Mouse (Mus musculus): ENCODE results near the gene Gp1ba. TPM values are rescaled to one million over a fixed set of nuclear protein-coding genes. Genes with fewer than 3 reads are reported as not detected.

Gp1ba gene
- polyA plus RNA-seq, 1 experiment, result not detected

DNA sequence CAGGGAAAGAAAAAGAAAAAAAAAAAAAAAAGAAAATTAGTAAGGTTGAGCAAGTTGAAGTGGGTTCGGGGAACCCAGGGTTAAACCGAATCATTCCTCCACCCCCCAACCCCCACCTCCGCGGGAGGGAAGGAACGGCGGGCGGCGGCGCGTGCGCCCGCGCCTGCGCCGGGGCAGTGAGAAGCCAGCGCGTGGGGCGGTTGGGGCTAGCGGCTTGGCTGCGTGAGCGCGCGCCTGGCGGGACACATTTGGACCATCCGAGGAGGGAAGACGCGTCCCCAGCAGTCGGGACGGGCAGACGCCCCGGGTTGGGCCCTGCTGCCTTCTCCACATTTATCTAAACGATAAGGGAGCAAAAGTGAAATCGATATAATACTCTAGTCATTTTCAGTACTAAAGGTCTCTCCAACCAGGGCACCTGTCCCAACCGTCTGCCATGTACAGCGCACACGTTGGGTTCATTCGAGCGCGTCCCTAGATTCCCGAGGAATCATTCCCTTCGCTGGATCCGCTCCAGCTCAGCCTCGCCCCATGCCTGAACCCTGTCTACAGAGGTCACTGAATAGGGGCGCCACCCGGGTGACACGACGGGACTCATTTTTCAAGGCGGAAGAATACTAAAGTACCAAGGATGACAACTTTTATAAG, 16.1 kb downstream of the Gp1ba start:
- under 1% methylated on average over 48 of the region's 48 CpGs for WGBS
- H3K4me1 ChIP-seq (ENCODE audit: control insufficient read depth, insufficient read depth, low read length), result peaks cover 19% of the 10 kb centered on the region
- TF ChIP-seq POLR2A (IDR thresholded peaks at IDR 0.05; ENCODE audit: insufficient read depth, low read depth, low read length), result peak; percentile 65; the same call in 1 of the 2 replicates
- TF ChIP-seq CTCF (IDR thresholded peaks at IDR 0.05; ENCODE audit: insufficient read depth, low read depth, low read length), result no peak
- H3K4me3 ChIP-seq (ENCODE audit: insufficient read depth, low read depth, low read length), result peak overlapping the region; percentile 78
- H3K27ac ChIP-seq (ENCODE audit: insufficient read depth, low read depth, low read length), result peak overlapping the region; percentile 78

DNA sequence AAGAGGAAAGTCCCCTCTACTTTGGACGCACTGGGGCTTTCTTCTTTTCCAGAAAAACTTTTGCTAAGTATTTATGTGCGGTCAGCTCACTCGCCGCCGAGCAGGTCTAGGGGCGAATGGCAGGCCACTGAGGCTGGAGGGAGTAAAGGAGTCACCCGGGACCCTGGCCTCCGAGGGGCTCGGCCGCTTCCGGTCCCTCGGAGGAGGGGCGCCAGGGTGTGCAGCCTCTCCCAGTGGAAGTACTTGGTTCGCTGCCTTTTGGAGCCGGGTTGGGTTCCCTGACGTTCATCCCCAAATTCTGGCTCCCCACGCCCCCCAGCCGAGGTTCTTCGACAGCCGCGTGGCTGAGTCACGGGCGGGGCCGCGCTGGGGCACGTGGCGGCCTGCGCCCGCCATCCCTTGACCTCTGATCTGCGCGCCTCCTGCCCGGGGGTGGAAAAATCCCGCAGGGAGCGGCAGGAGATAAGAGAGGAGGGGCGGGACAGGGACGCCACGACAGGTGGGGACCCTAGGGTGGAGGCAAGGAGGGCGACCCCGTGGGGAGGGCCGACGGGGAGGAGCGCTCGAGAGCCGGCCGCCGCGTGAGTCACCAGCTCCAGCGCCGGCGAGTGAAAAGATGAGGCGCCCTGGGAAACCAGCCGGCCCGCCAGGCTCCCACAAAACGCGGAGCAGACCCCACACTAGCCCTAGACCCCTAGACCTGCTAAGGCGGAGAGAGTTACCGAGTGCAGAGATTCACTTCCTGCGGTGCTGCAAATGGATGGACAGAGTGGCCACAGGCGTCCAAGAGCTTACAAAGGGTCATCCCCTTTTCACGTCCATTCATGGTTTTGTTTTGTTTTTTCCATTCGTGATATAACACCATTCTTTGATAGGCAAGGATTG, 16.9 kb downstream of the Gp1ba start:
- H3K4me3 ChIP-seq (ENCODE audit: insufficient read depth, low read depth, low read length), result peak overlapping the region; percentile 78
- no peak for TF ChIP-seq CTCF (IDR thresholded peaks at IDR 0.05; ENCODE audit: insufficient read depth, low read depth, low read length)
- 0 out of 2 replicates have a peak, but pooled peaks have one; percentile 21 for TF ChIP-seq POLR2A (IDR thresholded peaks at IDR 0.05; ENCODE audit: insufficient read depth, low read depth, low read length)
- WGBS, result 3% methylated on average over 61 of the region's 61 CpGs
- H3K27ac ChIP-seq (ENCODE audit: insufficient read depth, low read depth, low read length), result peak overlapping the region; percentile 6; the same call in 1 of the 2 replicates
- H3K4me1 ChIP-seq (ENCODE audit: control insufficient read depth, insufficient read depth, low read length), result peaks cover 19% of the 10 kb centered on the region

DNA sequence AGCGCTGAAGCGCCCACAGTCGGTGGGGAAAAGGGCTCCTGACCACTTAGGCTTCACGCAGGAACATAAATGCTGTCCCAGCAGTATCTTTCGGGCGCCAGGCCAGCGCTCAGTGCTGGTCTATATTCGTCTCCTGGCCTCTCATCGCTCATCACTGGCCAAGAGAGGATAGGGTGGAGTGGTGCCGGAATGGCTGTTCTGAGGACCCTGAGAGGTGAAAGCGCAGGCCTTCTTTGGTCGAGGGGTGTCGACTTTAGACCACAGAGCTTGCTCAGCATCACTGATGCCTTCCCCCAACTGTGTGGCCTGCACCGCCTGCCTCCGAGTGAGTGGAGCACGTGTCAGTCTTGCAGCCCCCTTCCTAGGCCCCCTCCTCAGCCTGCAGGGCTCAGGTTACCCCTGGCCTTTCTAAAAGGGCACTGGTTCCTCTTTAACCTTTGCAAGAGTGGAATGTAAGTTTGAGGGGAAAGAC, 17.6 kb downstream of the Gp1ba start:
- Histone ChIP-seq H3K4me1 (ENCODE audit: control insufficient read depth, insufficient read depth, low read length) (peaks cover 19% of the 10 kb centered on the region), H3K27ac (ENCODE audit: insufficient read depth, low read depth, low read length) (no peak overlapping the region), H3K4me3 (ENCODE audit: insufficient read depth, low read depth, low read length) (0 out of 2 replicates have a peak overlapping the region, but pooled peaks have one; percentile 78)
- no peak for TF ChIP-seq CTCF (IDR thresholded peaks at IDR 0.05; ENCODE audit: insufficient read depth, low read depth, low read length)
- no peak for TF ChIP-seq POLR2A (IDR thresholded peaks at IDR 0.05; ENCODE audit: insufficient read depth, low read depth, low read length)
- 48% methylated on average over 16 of the region's 16 CpGs for WGBS

DNA sequence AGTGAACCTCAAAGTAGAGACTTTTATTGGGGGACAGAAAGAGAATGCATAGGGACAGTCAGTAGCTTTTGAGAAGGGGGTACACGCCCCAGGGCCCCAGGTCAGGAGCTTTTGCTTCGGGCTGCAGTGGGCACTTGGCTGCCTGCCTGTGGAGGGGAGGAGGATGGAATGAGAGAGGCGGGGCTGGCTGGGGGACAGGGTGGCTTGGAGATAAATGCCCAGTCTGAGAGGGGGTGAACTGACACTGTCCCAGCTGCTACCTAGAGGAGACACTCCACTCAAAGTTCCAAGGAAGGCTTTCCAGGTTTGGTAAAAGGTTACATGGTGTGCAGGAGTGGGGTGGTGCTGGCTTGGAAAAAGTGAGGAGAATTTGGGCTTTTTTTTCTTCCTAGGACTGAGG, 18.0 kb downstream of the Gp1ba start, which contains the start of gene Eno3:
TSS of gene Eno3 (plus strand) at position 239 of the 400 bp plus-strand sequence.
- Histone ChIP-seq H3K4me3 (ENCODE audit: insufficient read depth, low read depth, low read length) (peak within 1 kb of the TSS; percentile 78), H3K27ac (ENCODE audit: insufficient read depth, low read depth, low read length) (no peak within 1 kb of the TSS)

DNA sequence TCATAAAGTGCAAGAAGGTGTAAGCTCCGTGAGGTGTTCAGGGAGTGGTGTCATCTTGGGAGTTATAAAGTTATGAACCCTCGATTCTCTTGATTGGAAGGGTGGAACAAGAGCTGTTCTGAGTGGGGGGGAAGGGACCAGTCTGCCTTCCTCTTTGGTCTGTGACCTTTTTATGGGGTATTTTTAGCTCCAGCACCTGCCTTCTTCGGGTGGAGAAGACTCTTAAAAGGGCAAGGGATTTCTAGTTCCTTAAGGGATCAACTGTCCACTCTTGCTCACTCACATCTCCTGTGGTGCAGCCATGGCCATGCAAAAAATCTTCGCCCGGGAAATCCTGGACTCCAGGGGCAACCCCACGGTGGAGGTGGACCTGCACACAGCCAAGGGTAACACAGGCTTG, 18.7 kb downstream of the Gp1ba start:
- Histone ChIP-seq H3K4me3 (ENCODE audit: insufficient read depth, low read depth, low read length) (no peak overlapping the region), H3K4me1 (ENCODE audit: control insufficient read depth, insufficient read depth, low read length) (peaks cover 15% of the 10 kb centered on the region), H3K27ac (ENCODE audit: insufficient read depth, low read depth, low read length) (no peak overlapping the region)
- WGBS, result 57% methylated on average over 6 of the region's 6 CpGs
- no peak for TF ChIP-seq POLR2A (IDR thresholded peaks at IDR 0.05; ENCODE audit: insufficient read depth, low read depth, low read length)
- no peak for TF ChIP-seq CTCF (IDR thresholded peaks at IDR 0.05; ENCODE audit: insufficient read depth, low read depth, low read length)

More for the DNA sequence above, 18.0 kb downstream of the Gp1ba start, which contains the start of gene Eno3:
- 51% methylated on average over 3 of the region's 3 CpGs for WGBS
- H3K4me1 ChIP-seq (ENCODE audit: control insufficient read depth, insufficient read depth, low read length), result peaks cover 17% of the 10 kb centered on the region
- TF ChIP-seq POLR2A (IDR thresholded peaks at IDR 0.05; ENCODE audit: insufficient read depth, low read depth, low read length) (no peak), CTCF (IDR thresholded peaks at IDR 0.05; ENCODE audit: insufficient read depth, low read depth, low read length) (no peak)

DNA sequence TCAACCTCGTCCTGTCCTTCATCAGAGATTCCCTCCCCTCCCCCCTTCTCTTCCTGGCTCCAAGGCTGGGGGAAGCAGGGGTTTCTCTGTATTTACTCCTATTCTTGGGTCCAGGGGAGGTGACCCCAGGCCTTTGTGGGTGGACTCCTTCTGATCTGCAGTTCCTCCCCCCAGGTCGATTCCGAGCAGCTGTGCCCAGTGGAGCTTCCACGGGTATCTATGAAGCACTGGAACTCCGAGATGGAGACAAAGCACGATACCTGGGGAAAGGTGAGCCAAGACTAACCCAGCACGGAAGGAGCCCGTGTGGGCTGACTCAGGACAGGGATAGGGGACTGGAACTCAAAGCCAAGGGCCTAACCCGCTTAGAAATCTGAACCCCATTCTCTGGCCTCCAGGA, 19.1 kb downstream of the Gp1ba start:
- H3K4me3 ChIP-seq (ENCODE audit: insufficient read depth, low read depth, low read length), result no peak overlapping the region
- H3K27ac ChIP-seq (ENCODE audit: insufficient read depth, low read depth, low read length), result no peak overlapping the region
- WGBS, result 70% methylated on average over 9 of the region's 9 CpGs
- TF ChIP-seq CTCF (IDR thresholded peaks at IDR 0.05; ENCODE audit: insufficient read depth, low read depth, low read length) (no peak), POLR2A (IDR thresholded peaks at IDR 0.05; ENCODE audit: insufficient read depth, low read depth, low read length) (no peak)
- H3K4me1 ChIP-seq (ENCODE audit: control insufficient read depth, insufficient read depth, low read length), result peaks cover 13% of the 10 kb centered on the region

DNA sequence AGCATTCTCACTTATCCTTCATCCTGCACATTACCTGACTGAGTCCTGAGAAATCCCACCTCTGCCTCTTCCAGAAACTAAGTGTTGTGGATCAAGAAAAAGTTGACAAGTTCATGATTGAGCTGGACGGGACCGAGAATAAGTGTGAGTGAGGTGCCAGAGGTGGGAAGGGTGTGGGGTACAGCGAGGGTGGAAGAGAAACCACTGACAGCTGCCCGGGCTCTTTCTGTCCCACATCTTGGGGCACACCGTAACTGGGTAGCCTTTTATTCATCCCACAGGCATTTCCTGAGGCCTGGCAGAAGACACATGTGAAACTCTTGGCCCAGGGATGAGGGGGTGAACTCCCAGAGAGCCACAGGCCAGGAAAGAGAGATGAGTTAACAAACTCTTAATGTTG, 19.6 kb downstream of the Gp1ba start:
- Histone ChIP-seq H3K4me1 (ENCODE audit: control insufficient read depth, insufficient read depth, low read length) (peaks cover 13% of the 10 kb centered on the region), H3K27ac (ENCODE audit: insufficient read depth, low read depth, low read length) (no peak overlapping the region), H3K4me3 (ENCODE audit: insufficient read depth, low read depth, low read length) (no peak overlapping the region)
- WGBS, result 90% methylated on average over 5 of the region's 5 CpGs
- TF ChIP-seq CTCF (IDR thresholded peaks at IDR 0.05; ENCODE audit: insufficient read depth, low read depth, low read length) (no peak), POLR2A (IDR thresholded peaks at IDR 0.05; ENCODE audit: insufficient read depth, low read depth, low read length) (no peak)

DNA sequence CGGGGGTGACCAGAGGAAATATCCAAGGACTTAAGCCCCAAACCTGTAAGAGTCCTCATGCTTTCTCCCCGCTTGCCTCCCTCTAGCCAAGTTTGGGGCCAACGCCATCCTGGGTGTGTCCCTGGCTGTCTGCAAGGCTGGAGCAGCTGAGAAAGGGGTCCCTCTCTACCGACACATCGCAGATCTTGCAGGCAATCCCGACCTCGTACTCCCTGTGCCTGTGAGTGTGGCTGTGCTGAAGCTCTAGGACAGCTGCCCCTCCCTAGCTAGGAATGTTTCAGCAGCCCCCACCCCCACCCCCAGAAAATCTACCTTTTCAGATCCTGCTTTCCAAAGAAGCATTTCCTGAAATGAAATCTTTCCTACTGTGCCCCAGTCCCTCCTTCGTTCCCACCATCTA, 20.0 kb downstream of the Gp1ba start:
- TF ChIP-seq POLR2A (IDR thresholded peaks at IDR 0.05; ENCODE audit: insufficient read depth, low read depth, low read length), result no peak
- no peak for TF ChIP-seq CTCF (IDR thresholded peaks at IDR 0.05; ENCODE audit: insufficient read depth, low read depth, low read length)
- no peak overlapping the region for H3K4me3 ChIP-seq (ENCODE audit: insufficient read depth, low read depth, low read length)
- no peak overlapping the region for H3K27ac ChIP-seq (ENCODE audit: insufficient read depth, low read depth, low read length)
- WGBS, result 85% methylated on average over 8 of the region's 8 CpGs
- H3K4me1 ChIP-seq (ENCODE audit: control insufficient read depth, insufficient read depth, low read length), result peaks cover 13% of the 10 kb centered on the region

DNA sequence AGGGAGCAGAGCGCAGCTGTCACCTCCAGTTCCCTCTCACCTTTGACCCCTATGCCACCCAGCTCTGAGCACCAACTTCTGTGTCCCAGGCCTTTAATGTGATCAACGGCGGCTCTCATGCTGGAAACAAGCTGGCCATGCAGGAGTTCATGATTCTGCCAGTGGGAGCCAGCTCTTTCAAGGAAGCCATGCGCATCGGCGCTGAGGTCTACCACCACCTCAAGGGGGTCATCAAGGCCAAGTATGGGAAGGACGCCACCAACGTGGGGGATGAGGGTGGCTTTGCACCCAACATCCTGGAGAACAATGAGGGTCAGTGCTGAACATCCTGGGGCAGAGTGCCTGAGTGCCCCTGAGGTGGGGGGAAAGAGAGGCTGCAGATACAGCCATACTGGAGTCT, 21.6 kb downstream of the Gp1ba start:
- Histone ChIP-seq H3K27ac (ENCODE audit: insufficient read depth, low read depth, low read length) (no peak overlapping the region), H3K4me1 (ENCODE audit: control insufficient read depth, insufficient read depth, low read length) (peaks cover 11% of the 10 kb centered on the region), H3K4me3 (ENCODE audit: insufficient read depth, low read depth, low read length) (no peak overlapping the region)
- 91% methylated on average over 8 of the region's 8 CpGs for WGBS
- TF ChIP-seq POLR2A (IDR thresholded peaks at IDR 0.05; ENCODE audit: insufficient read depth, low read depth, low read length), result no peak
- TF ChIP-seq CTCF (IDR thresholded peaks at IDR 0.05; ENCODE audit: insufficient read depth, low read depth, low read length), result no peak
